Mouse (Mus musculus) kidney, embryonic 15.5 days (tissue): ENCODE results near the gene Fgf14. TPM values are rescaled to one million over a fixed set of nuclear protein-coding genes. Genes with fewer than 3 reads are reported as not detected.
"Not testable (repeated sequence)": the region's sequence is repeated elsewhere in the genome, so short reads cannot be mapped to it uniquely, and the experiment has no call there.

Experiments used
- ATAC-seq: fragments of 200-750 bp; cut with Nextera tagmentation; replicated peaks from 2 replicates; pipeline ENCODE4 v1.8.0; 2017; ENCODE audit warnings: moderate TSS enrichment; ENCODE audit not compliant: low FRiP score
- H3K27ac ChIP-seq: fragments of 300-500 bp; sonication (generic); 2 replicates; pipeline ENCODE4 v1.5.1; 2015; ENCODE audit warnings: mild to moderate bottlenecking, inconsistent platforms
- H3K27me3 ChIP-seq: fragments of 300-500 bp; sonication (generic); 2 replicates; pipeline ENCODE4 v1.6.1; 2015; ENCODE audit warnings: inconsistent platforms
- H3K36me3 ChIP-seq: fragments of 300-500 bp; sonication (generic); 2 replicates; pipeline ENCODE4 v1.6.1; 2015; ENCODE audit warnings: inconsistent platforms
- H3K4me1 ChIP-seq: fragments of 300-500 bp; sonication (generic); 2 replicates; pipeline ENCODE4 v1.6.1; 2015; ENCODE audit warnings: inconsistent platforms
- H3K4me2 ChIP-seq: fragments of 300-500 bp; sonication (generic); 2 replicates; pipeline ENCODE4 v1.6.1; 2015; ENCODE audit warnings: moderate library complexity, mild to moderate bottlenecking, inconsistent platforms
- H3K4me3 ChIP-seq: fragments of 300-500 bp; sonication (generic); replicated peaks from 2 replicates; pipeline ENCODE4 v1.5.1; 2015; ENCODE audit warnings: mild to moderate bottlenecking, inconsistent platforms
- H3K9ac ChIP-seq: fragments of 300-500 bp; sonication (generic); 2 replicates; pipeline ENCODE4 v1.6.1; 2015; ENCODE audit warnings: mild to moderate bottlenecking, inconsistent platforms
- H3K9me3 ChIP-seq: fragments of 300-500 bp; sonication (generic); replicated peaks from 2 replicates; pipeline ENCODE4 v1.6.1; 2016; ENCODE audit warnings: inconsistent platforms
- WGBS: fragments of 180-500 bp; shearing (Covaris S2); methylation state at CpG from one replicate; pipeline ENCODE4 v1.1.7; 2015; ENCODE audit warnings: mixed read lengths; 5-methylcytosine and 5-hydroxymethylcytosine counted together
- polyA plus RNA-seq: library from polyadenylated mRNA; unstranded; fragments of >200 nt; fragmentation: Nextera tagmentation; extraction: Ambion mirVana; gene quantifications from 2 replicates; pipeline ENCODE4 v1.2.1, GENCODE M21; 2015

Gene Fgf14
- polyA plus RNA-seq, 1 experiment from 2014 or later: 0.35 TPM

- WGBS: 82% methylated on average over 2 of the region's 2 CpGs
- Histone ChIP-seq H3K27ac (no peak overlapping the region), H3K4me2 (no peak overlapping the region), H3K27me3 (no peaks in the 10 kb centered on the region), H3K4me1 (no peaks in the 10 kb centered on the region), H3K9me3 (no peaks in the 10 kb centered on the region), H3K4me3 (no peak overlapping the region), H3K9ac (no peak overlapping the region), H3K36me3 (no peaks in the 10 kb centered on the region)
- ATAC-seq: no peak
Measured at GRCm38 (mm10) chr14:124446096-124446840, 230.7 kb downstream of the Fgf14 start.

DNA sequence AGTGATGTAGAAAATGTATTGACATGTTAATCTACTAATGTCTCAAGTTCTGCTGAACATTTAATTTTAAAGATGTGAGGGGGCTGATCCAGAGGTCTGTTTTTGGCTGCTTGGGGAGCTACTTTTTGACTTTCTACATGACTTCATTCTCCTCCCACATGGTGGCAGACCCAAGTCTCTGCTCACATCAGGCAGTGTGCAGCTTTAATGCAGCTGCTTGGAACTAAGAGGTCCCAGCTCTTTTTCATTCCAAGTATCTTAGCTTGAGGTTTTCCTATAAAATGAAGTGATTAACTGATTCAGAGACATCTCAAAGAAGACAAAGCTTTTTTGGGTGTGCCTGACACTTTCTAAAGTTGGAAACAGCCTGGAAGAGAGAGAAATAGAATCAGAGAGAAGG lies 232.1 kb downstream of the Fgf14 start:
- Histone ChIP-seq H3K27me3 (no peaks in the 10 kb centered on the region), H3K36me3 (no peaks in the 10 kb centered on the region), H3K9me3 (no peaks in the 10 kb centered on the region), H3K9ac (no peak overlapping the region), H3K4me1 (no peaks in the 10 kb centered on the region), H3K27ac (no peak overlapping the region), H3K4me2 (no peak overlapping the region), H3K4me3 (no peak overlapping the region)
- no peak for ATAC-seq

DNA sequence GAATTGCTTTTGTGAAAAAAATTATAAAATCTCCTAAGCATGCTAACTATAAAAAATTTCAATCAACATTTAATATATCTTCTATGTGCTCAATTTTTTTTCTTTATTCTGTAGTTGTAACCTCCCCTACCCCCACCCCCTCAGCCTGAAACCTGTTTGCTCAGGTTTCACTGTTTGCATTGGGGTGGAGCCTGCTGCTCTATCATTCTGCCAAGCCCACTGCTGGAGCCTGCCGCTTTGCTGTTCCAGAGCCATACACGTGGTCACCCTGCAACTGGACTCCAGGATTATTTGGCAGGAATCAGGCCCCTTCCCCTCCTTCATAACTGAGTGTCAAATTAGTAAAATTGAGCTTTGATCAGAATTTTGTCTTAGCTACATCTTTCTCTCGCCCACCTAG lies 237.6 kb downstream of the Fgf14 start:
- not testable (repeated sequence) for H3K36me3 ChIP-seq, H3K4me3 ChIP-seq, H3K9ac ChIP-seq, H3K9me3 ChIP-seq, H3K27ac ChIP-seq, H3K4me2 ChIP-seq, H3K27me3 ChIP-seq, ATAC-seq, H3K4me1 ChIP-seq
- 33% methylated on average over 3 of the region's 3 CpGs for WGBS

DNA sequence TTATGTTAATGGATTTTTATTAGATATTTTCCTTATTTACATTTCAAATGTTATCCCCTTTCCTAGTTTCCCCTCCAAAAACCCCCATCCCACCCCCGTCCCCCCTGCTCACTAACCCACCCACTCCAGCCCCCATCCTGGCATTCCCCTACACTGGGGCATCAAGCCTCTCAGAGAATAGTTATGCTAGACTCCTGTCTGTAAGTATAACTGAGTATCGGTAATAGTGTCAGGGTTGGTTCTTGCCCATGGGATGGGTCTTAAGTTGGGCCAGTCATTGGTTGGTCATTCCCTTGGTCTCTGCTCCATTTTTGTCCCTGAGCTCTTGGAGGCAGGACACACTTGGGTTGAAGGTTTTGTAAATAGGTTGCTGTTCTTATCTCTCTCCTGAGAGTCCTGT lies 265.0 kb downstream of the Fgf14 start:
- Histone ChIP-seq H3K4me3 (no peak overlapping the region), H3K9ac (no peak overlapping the region), H3K27ac (no peak overlapping the region), H3K9me3 (no peaks in the 10 kb centered on the region), H3K4me1 (no peaks in the 10 kb centered on the region), H3K4me2 (no peak overlapping the region), H3K36me3 (no peaks in the 10 kb centered on the region), H3K27me3 (no peaks in the 10 kb centered on the region)
- ATAC-seq: no peak
- 76% methylated on average over 2 of the region's 2 CpGs for WGBS

- H3K4me2 ChIP-seq: no peak overlapping the region
- H3K4me1 ChIP-seq: no peaks in the 10 kb centered on the region
- WGBS: 4% methylated on average over 1 of the region's 1 CpGs
Measured at GRCm38 (mm10) chr14:124410945-124411344, 266.0 kb downstream of the Fgf14 start.

DNA sequence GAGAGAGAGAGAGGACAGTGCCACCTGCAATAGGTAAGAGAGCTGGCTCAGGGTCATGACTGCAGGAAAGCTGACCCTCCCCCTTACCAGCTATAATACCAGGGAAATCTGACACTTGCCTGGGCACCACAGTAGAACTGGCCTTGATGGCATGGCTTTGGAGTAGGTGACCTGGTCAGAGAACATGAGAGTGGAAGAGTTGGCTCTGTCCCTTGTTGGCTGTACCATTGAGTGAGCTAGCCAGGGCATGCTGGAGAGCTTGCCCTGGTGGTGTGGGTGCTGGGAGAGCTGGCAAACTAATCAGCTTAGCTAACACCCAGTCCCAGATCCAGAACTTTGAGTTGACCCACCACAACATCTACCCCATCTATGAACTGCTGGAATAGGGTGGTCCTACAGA lies 348.5 kb downstream of the Fgf14 start:
- H3K27me3 ChIP-seq: no peaks in the 10 kb centered on the region
- H3K4me3 ChIP-seq: no peak overlapping the region
- no peak overlapping the region for H3K4me2 ChIP-seq
- no peak overlapping the region for H3K9ac ChIP-seq
- H3K27ac ChIP-seq: no peak overlapping the region
- no peaks in the 10 kb centered on the region for H3K4me1 ChIP-seq
- no peak for ATAC-seq
- H3K9me3 ChIP-seq: no peaks in the 10 kb centered on the region
- H3K36me3 ChIP-seq: no peaks in the 10 kb centered on the region

More at GRCm38 (mm10) chr14:124410945-124411344, 266.0 kb downstream of the Fgf14 start:
- Histone ChIP-seq H3K9ac (no peak overlapping the region), H3K9me3 (no peaks in the 10 kb centered on the region), H3K4me3 (no peak overlapping the region), H3K27ac (no peak overlapping the region), H3K36me3 (no peaks in the 10 kb centered on the region), H3K27me3 (no peaks in the 10 kb centered on the region)
- ATAC-seq: no peak

GRCm38 (mm10) chr14:124319017-124319718 lies 357.8 kb downstream of the Fgf14 start:
- Histone ChIP-seq H3K27me3 (no peaks in the 10 kb centered on the region), H3K4me1 (no peaks in the 10 kb centered on the region), H3K9ac (no peak overlapping the region), H3K4me2 (no peak overlapping the region), H3K4me3 (no peak overlapping the region), H3K36me3 (no peaks in the 10 kb centered on the region), H3K9me3 (no peaks in the 10 kb centered on the region), H3K27ac (no peak overlapping the region)
- WGBS: 56% methylated on average over 1 of the region's 1 CpGs
- no peak for ATAC-seq

DNA sequence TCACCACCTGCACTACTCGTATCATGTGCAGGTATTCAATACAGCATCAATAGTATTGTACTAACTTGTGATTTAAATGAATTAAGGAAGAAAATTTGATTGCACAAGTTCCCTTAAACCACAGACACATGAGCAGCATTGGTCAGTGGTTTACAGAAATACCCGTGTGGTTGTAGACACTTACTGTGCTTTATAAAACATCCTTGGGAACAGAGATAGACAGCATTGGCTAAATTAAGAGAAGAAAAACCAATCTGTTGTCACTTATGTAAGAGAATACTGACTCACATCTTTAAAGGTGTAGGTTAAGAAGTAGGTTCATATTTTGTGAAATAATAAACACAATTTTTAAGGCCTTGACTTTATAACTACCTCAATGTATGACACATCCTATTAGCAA lies 361.4 kb downstream of the Fgf14 start:
- Histone ChIP-seq H3K9me3 (no peaks in the 10 kb centered on the region), H3K27ac (no peak overlapping the region), H3K27me3 (no peaks in the 10 kb centered on the region), H3K4me1 (no peaks in the 10 kb centered on the region), H3K36me3 (no peaks in the 10 kb centered on the region), H3K4me3 (no peak overlapping the region), H3K4me2 (no peak overlapping the region), H3K9ac (no peak overlapping the region)
- no peak for ATAC-seq
- 78% methylated on average over 2 of the region's 2 CpGs for WGBS

- no peak overlapping the region for H3K27ac ChIP-seq
- no peaks in the 10 kb centered on the region for H3K4me1 ChIP-seq
- no peak for ATAC-seq
- H3K27me3 ChIP-seq: no peaks in the 10 kb centered on the region
- no peak overlapping the region for H3K9ac ChIP-seq
- H3K4me2 ChIP-seq: no peak overlapping the region
- no peaks in the 10 kb centered on the region for H3K36me3 ChIP-seq
- no peak overlapping the region for H3K4me3 ChIP-seq
- no peaks in the 10 kb centered on the region for H3K9me3 ChIP-seq
Measured at GRCm38 (mm10) chr14:124287027-124287426, 389.9 kb downstream of the Fgf14 start.

DNA sequence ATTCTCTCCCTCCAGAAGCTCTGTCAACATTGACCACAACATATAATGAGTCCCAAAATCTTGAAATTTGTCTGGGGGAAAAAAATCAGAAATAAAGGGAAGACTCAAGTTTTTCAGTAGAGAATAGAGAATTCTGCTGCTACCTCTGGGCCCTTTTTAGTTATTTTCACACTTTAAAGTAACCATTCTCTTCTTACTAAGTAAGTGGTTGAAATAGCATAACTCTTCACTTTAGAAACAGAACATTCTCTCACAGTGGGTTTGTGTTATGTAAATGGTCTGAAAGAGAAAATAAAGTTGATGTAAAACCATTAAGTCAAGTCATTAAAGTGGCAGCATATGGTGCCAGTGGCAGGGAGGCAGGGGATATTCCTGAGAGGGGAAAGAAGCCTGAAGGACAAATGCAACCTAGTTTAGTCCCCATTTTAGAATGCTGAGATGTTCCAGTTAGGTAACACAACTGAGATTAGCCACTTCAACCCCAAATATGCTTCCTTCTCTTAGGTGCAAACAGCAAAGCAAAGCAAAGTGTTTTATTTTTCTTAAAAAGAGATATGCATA lies 398.5 kb downstream of the Fgf14 start:
- Histone ChIP-seq H3K9me3 (no peaks in the 10 kb centered on the region), H3K4me2 (no peak overlapping the region), H3K27me3 (no peaks in the 10 kb centered on the region), H3K27ac (no peak overlapping the region), H3K36me3 (no peaks in the 10 kb centered on the region), H3K4me3 (no peak overlapping the region), H3K4me1 (no peaks in the 10 kb centered on the region), H3K9ac (no peak overlapping the region)
- ATAC-seq: no peak

DNA sequence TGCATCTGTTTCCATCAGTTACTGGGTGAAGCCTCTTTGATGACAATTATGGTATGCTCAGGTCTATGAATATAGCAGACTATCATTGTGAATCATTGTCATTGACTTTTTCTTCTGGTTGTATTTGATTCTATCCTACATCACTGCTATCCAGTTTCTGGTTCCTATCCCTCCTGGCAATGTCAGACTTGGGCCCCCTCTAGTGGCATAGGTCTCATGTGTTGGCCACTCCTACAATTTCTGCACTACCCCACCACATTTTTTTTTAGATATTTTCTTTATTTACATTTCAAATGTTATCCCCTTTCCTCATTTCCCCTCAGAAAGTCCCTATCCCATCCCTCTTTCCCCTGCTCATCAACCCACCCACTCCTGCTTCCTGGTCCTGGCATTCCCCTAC lies 409.9 kb downstream of the Fgf14 start:
- ATAC-seq: no peak
- H3K27ac ChIP-seq: no peak overlapping the region
- H3K27me3 ChIP-seq: no peaks in the 10 kb centered on the region

GRCm38 (mm10) chr14:124264541-124265059 lies 412.3 kb downstream of the Fgf14 start:
- H3K4me2 ChIP-seq: no peak overlapping the region
- H3K4me3 ChIP-seq: no peak overlapping the region
- H3K27me3 ChIP-seq: no peaks in the 10 kb centered on the region
- WGBS: 33% methylated on average over 2 of the region's 2 CpGs
- no peak for ATAC-seq
- H3K4me1 ChIP-seq: no peaks in the 10 kb centered on the region
- H3K9ac ChIP-seq: no peak overlapping the region
- H3K9me3 ChIP-seq: no peaks in the 10 kb centered on the region
- no peak overlapping the region for H3K27ac ChIP-seq
- H3K36me3 ChIP-seq: no peaks in the 10 kb centered on the region

More for the DNA sequence above, 409.9 kb downstream of the Fgf14 start:
- H3K9ac ChIP-seq: no peak overlapping the region
- no peaks in the 10 kb centered on the region for H3K9me3 ChIP-seq
- no peaks in the 10 kb centered on the region for H3K36me3 ChIP-seq
- no peak overlapping the region for H3K4me2 ChIP-seq
- H3K4me1 ChIP-seq: no peaks in the 10 kb centered on the region
- no peak overlapping the region for H3K4me3 ChIP-seq
